Comparison of ENCODE assay signal across 19 mouse cellular contexts in genomic region chr14:23879331-23879730, GRCm38 (mm10).
"Had no signal": no experiment of that assay in that cellular context is flagged by ENCODE, and none has a peak within 500 bp of the region (broad histone marks: within the 10 kb centered on the region; RNA-seq: fewer than 3 reads in every experiment).

No protein-coding gene starts in this region.

- H3K27me3 ChIP-seq: intestine, embryonic 15.5 days; limb, embryonic 13.5 days; liver, embryonic 12.5 days; liver, embryonic 15.5 days; lung, embryonic 15.5 days; megakaryocyte, embryonic 14.5 days; midbrain, embryonic 13.5 days; neural tube, embryonic 13.5 days had no signal

- H3K4me2 ChIP-seq: intestine, embryonic 15.5 days; limb, embryonic 13.5 days; liver, embryonic 12.5 days; liver, embryonic 15.5 days; lung, embryonic 15.5 days; midbrain, embryonic 13.5 days; neural tube, embryonic 13.5 days had no signal

- DNase-seq: layer of hippocampus, adult 9-11 months; liver; lung, adult 18-20 months; lung, postnatal 10 days; lung, postnatal 36 days; thymus, postnatal 25 days had no signal

- H3K36me3 ChIP-seq: intestine, embryonic 15.5 days; limb, embryonic 10.5 days; limb, embryonic 13.5 days; liver, embryonic 12.5 days; liver, embryonic 15.5 days; lung, embryonic 15.5 days; midbrain, embryonic 10.5 days; midbrain, embryonic 13.5 days; neural tube, embryonic 13.5 days had no signal

- H3K9me3 ChIP-seq: intestine, embryonic 15.5 days; limb, embryonic 10.5 days; limb, embryonic 13.5 days; liver, embryonic 12.5 days; liver, embryonic 15.5 days; lung, embryonic 15.5 days; midbrain, embryonic 10.5 days; midbrain, embryonic 13.5 days; neural tube, embryonic 13.5 days had no signal

- H3K27ac ChIP-seq: intestine, embryonic 15.5 days; kidney, postnatal 0 days; limb, embryonic 10.5 days; limb, embryonic 13.5 days; liver, embryonic 12.5 days; liver, embryonic 15.5 days; lung, embryonic 15.5 days; midbrain, embryonic 10.5 days; midbrain, embryonic 13.5 days; neural tube, embryonic 13.5 days had no signal

- H3K4me3 ChIP-seq: intestine, embryonic 15.5 days; limb, embryonic 10.5 days; limb, embryonic 13.5 days; liver, embryonic 12.5 days; liver, embryonic 15.5 days; lung, embryonic 15.5 days; megakaryocyte, embryonic 14.5 days; midbrain, embryonic 10.5 days; midbrain, embryonic 13.5 days; myocyte; neural tube, embryonic 13.5 days had no signal

- H3K4me1 ChIP-seq: intestine, embryonic 15.5 days; liver, embryonic 12.5 days; liver, embryonic 15.5 days; lung, embryonic 15.5 days; megakaryocyte, embryonic 14.5 days; midbrain, embryonic 10.5 days; midbrain, embryonic 13.5 days; neural tube, embryonic 13.5 days had no signal

- H3K9ac ChIP-seq: intestine, embryonic 15.5 days; limb, embryonic 13.5 days; liver, embryonic 12.5 days; liver, embryonic 15.5 days; lung, embryonic 15.5 days; midbrain, embryonic 13.5 days; neural tube, embryonic 13.5 days had no signal

- ATAC-seq: intestine, embryonic 15.5 days; liver, embryonic 12.5 days; midbrain, embryonic 13.5 days; midbrain, embryonic 16.5 days had no signal
